Mouse (Mus musculus) monocyte, adult 59 days (primary cell): Measurements from ENCODE around the gene Ceacam13. TPM values are rescaled to one million over a fixed set of nuclear protein-coding genes. Genes with fewer than 3 reads are reported as not detected.

Experiments used
- total RNA-seq, 2 experiments: library from RNA; stranded (reverse); gene quantifications; one replicate each; pipeline ENCODE4 v1.2.4; 2023

Gene Ceacam13
- not detected for total RNA-seq

GRCm38 (mm10) chr7:18009589-18009988 is at the start of gene Ceacam13:
Gene Ceacam13, plus strand, starts transcription at chr7:18009889.

GRCm38 (mm10) chr7:17971824-17972223 is 37.9 kb upstream of the Ceacam13 start, which contains the start of gene Ceacam11:
Gene Ceacam11, plus strand, starts transcription at chr7:17972124.

GRCm38 (mm10) chr7:18065629-18066028 is 55.9 kb downstream of the Ceacam13 start, which contains the start of gene Ceacam12:
Gene Ceacam12, plus strand, starts transcription at chr7:18065929.

Other genes with a start within 250 kb of the Ceacam13 start
- gene Ceacam14, start 197.3 kb upstream of the Ceacam13 start, total RNA-seq = not detected
- not detected for gene Gm5155, start 138.1 kb upstream of the Ceacam13 start, total RNA-seq
- gene Ceacam11, start 37.8 kb upstream of the Ceacam13 start, total RNA-seq = not detected
- gene Ceacam12, start 56.0 kb downstream of the Ceacam13 start, total RNA-seq = not detected
- gene Igfl3, start 166.6 kb downstream of the Ceacam13 start, total RNA-seq = not detected
- gene Mill1, start 235.5 kb downstream of the Ceacam13 start, total RNA-seq = not detected